Mouse (Mus musculus) liver, adult 2 months (tissue): ENCODE measurements at regions not wholly inside any gene's neighbourhood (a gene's known extent, or its start where the extent isn't known, plus 50 kb on each side); places are given as distances from the start of the nearest gene placed in this dataset.

Experiments used
- DNase-seq: peaks from one replicate; pipeline ENCODE4 v3.0.0-alpha.2; 2011; ENCODE audit warnings: low read depth, low spot score; ENCODE audit errors: extremely low read depth
- H3K27ac ChIP-seq: fragments of 200-500 bp; replicated peaks from 2 replicates; pipeline ENCODE4 v1.5.1; 2012; ENCODE audit warnings: low read depth, mild to moderate bottlenecking, control low read depth, inconsistent platforms, low read length; ENCODE audit not compliant: insufficient read depth
- H3K27me3 ChIP-seq: fragments of 200-500 bp; 2 replicates; pipeline ENCODE4 v1.6.1; 2012; ENCODE audit warnings: mild to moderate bottlenecking, moderate library complexity, low read length, inconsistent platforms; ENCODE audit not compliant: control insufficient read depth, insufficient read depth
- H3K36me3 ChIP-seq: fragments of 200-500 bp; 2 replicates; pipeline ENCODE4 v1.6.1; 2012; ENCODE audit warnings: low read length, inconsistent platforms; ENCODE audit not compliant: control insufficient read depth, insufficient read depth
- H3K4me1 ChIP-seq: fragments of 200-500 bp; 2 replicates; pipeline ENCODE4 v1.6.1; 2011; ENCODE audit warnings: low read length; ENCODE audit not compliant: control insufficient read depth, insufficient read depth
- H3K4me3 ChIP-seq: fragments of 200-500 bp; 2 replicates; pipeline ENCODE4 v1.5.1; 2011; ENCODE audit warnings: low read depth, mild to moderate bottlenecking, control low read depth, low read length, moderate library complexity; ENCODE audit not compliant: insufficient read depth
- H3K79me2 ChIP-seq: fragments of 200-500 bp; 2 replicates; pipeline ENCODE4 v1.6.1; 2012; ENCODE audit warnings: inconsistent platforms, mild to moderate bottlenecking, low read length, moderate library complexity; ENCODE audit not compliant: control insufficient read depth, insufficient read depth
- H3K9ac ChIP-seq: fragments of 200-500 bp; 2 replicates; pipeline ENCODE4 v1.6.1; 2012; ENCODE audit warnings: low read depth, mild to moderate bottlenecking, control low read depth, inconsistent platforms, low read length
- CTCF ChIP-seq: fragments of 200-500 bp; IDR thresholded peaks from 2 replicates; pipeline ENCODE4 v1.5.1; 2011; ENCODE audit warnings: low read depth, low read length, control low read depth
- POLR2A ChIP-seq: fragments of 200-500 bp; IDR thresholded peaks from 2 replicates; pipeline ENCODE4 v1.6.1; 2011; ENCODE audit warnings: low read length, control low read depth; ENCODE audit not compliant: insufficient read depth; ENCODE audit errors: extremely low read depth
- WGBS: fragments of 180-500 bp; shearing (Covaris S2); methylation state at CpG from one replicate; pipeline ENCODE4 v1.1.7; 2018; 5-methylcytosine and 5-hydroxymethylcytosine counted together

DNA sequence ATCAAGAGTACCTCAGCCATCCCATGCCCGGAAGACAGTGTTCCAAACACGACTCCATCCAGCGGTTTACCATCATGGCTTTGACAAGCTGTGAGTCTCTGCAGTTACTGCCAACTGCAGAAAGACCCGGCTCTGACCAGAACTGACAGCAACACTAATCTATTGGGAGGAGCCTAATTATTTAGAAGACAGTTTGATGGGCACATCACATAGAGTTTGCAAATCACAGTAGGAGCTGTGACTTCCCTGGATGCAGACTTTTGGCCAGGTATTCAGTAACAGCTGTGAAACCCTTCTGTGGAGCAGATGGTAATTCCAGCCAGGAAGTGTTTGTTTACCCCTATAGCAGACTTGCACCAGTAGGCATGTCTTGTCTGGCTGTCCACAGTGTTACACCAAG is 55.8 kb upstream of the Adra1d start:
- DNase-seq: no peak
- no peaks in the 10 kb centered on the region for H3K4me1 ChIP-seq
- TF ChIP-seq POLR2A: no peak
- TF ChIP-seq CTCF: no peak
- no peak overlapping the region for H3K27ac ChIP-seq
- no peaks in the 10 kb centered on the region for H3K79me2 ChIP-seq
- H3K4me3 ChIP-seq: no peak overlapping the region
- H3K27me3 ChIP-seq: 0 out of 2 replicates have a peak, but pooled peaks cover 2% of the 10 kb centered on the region
- no peaks in the 10 kb centered on the region for H3K36me3 ChIP-seq
- no peak overlapping the region for H3K9ac ChIP-seq
- WGBS: 71% methylated on average over 4 of the region's 4 CpGs

DNA sequence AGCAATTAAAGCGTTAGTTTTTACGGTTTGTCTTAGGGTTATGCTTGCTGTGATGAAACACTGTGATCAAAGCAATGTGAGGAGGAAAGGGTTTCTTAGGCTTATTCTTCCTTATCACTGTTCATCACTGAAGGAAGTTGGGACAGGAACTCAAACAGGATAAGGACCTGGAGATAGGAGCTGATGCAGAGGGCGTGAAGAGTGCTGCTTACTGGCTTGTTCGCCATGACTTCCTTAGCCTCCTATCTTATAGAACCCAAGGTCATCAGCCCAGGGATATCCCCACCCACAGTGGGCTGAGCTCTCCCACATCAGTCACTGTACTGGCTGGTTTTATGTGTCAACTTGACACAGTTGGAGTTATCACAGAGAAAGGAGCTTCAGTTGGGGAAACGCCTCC is 50.4 kb upstream of the Adra1d start:
- Histone ChIP-seq H3K9ac (no peak overlapping the region), H3K4me1 (no peaks in the 10 kb centered on the region), H3K36me3 (no peaks in the 10 kb centered on the region), H3K27ac (no peak overlapping the region), H3K79me2 (no peaks in the 10 kb centered on the region), H3K27me3 (no peaks in the 10 kb centered on the region), H3K4me3 (no peak overlapping the region)
- TF ChIP-seq POLR2A (no peak), CTCF (no peak)
- WGBS: 74% methylated on average over 5 of the region's 5 CpGs
- DNase-seq: no peak
